Mouse (Mus musculus): ENCODE results near the gene Ahrr. TPM values are rescaled to one million over a fixed set of nuclear protein-coding genes. Genes with fewer than 3 reads are reported as not detected.

Gene Ahrr
- under 1 TPM; 0.22 to 0.39 TPM for total RNA-seq (2021)
- long read RNA-seq, experiment 1: 0 reads
- long read RNA-seq, experiment 2: 0 reads

- peak in 1 of 2 experiments; percentile 47 for DNase-seq (ENCODE audit: low spot score in 2 of 2)
Observed at GRCm38 (mm10) chr13:74292167-74292566, at the start of gene Ahrr. Ahrr (minus strand) TSS chr13:74292331.

GRCm38 (mm10) chr13:74341036-74341435 is 48.9 kb upstream of the Ahrr start:
- peak in 1 of 2 experiments; percentile 17 for DNase-seq (ENCODE audit: low spot score in 2 of 2)

GRCm38 (mm10) chr13:74329321-74329720 is 37.2 kb upstream of the Ahrr start:
- no peak for DNase-seq (ENCODE audit: low spot score in 2 of 2)

- peak; percentile 79 to 88 for DNase-seq (ENCODE audit: low spot score in 2 of 2)
Observed at GRCm38 (mm10) chr13:74317170-74317849, 25.2 kb upstream of the Ahrr start, which contains the start of gene Pdcd6. Pdcd6 (minus strand) TSS chr13:74317580.

- DNase-seq (ENCODE audit: low spot score in 2 of 2): no peak
Observed at GRCm38 (mm10) chr13:74316789-74317169, 24.6 kb upstream of the Ahrr start.

GRCm38 (mm10) chr13:74316386-74316785 is 24.3 kb upstream of the Ahrr start:
- DNase-seq (ENCODE audit: low spot score in 2 of 2): no peak

- no peak for DNase-seq (ENCODE audit: low spot score in 2 of 2)
Observed at GRCm38 (mm10) chr13:74314616-74315015, 22.5 kb upstream of the Ahrr start.

GRCm38 (mm10) chr13:74305780-74306179 is 13.6 kb upstream of the Ahrr start:
- no peak for DNase-seq (ENCODE audit: low spot score in 2 of 2)

GRCm38 (mm10) chr13:74305380-74305779 is 13.2 kb upstream of the Ahrr start:
- DNase-seq (ENCODE audit: low spot score in 2 of 2): no peak

- DNase-seq (ENCODE audit: low spot score in 2 of 2): no peak
Observed at GRCm38 (mm10) chr13:74302050-74303037, 10.2 kb upstream of the Ahrr start.

GRCm38 (mm10) chr13:74301607-74301984 is 9.5 kb upstream of the Ahrr start:
- DNase-seq (ENCODE audit: low spot score in 2 of 2): no peak

- peak; percentile 38 to 57 for DNase-seq (ENCODE audit: low spot score in 2 of 2)
Observed at GRCm38 (mm10) chr13:74300925-74301606, 8.9 kb upstream of the Ahrr start.

- DNase-seq (ENCODE audit: low spot score in 2 of 2): no peak
Observed at GRCm38 (mm10) chr13:74296376-74296775, 4.2 kb upstream of the Ahrr start.

GRCm38 (mm10) chr13:74289646-74290045 is 2.5 kb downstream of the Ahrr start:
- no peak for DNase-seq (ENCODE audit: low spot score in 2 of 2)

GRCm38 (mm10) chr13:74282299-74282698 is 9.8 kb downstream of the Ahrr start:
- DNase-seq (ENCODE audit: low spot score in 2 of 2): no peak

GRCm38 (mm10) chr13:74275726-74276125 is 16.4 kb downstream of the Ahrr start:
- peak in 1 of 2 experiments; percentile 0 for DNase-seq (ENCODE audit: low spot score in 2 of 2)

GRCm38 (mm10) chr13:74260231-74260992 is 31.7 kb downstream of the Ahrr start:
- DNase-seq (ENCODE audit: low spot score in 2 of 2): peak; percentile 23 to 49

GRCm38 (mm10) chr13:74259460-74260230 is 32.5 kb downstream of the Ahrr start:
- peak; percentile 38 to 62 for DNase-seq (ENCODE audit: low spot score in 2 of 2)

- no peak for DNase-seq (ENCODE audit: low spot score in 2 of 2)
Observed at GRCm38 (mm10) chr13:74246494-74246893, 45.6 kb downstream of the Ahrr start.

- DNase-seq (ENCODE audit: low spot score in 2 of 2): no peak
Observed at GRCm38 (mm10) chr13:74245899-74246231, 46.3 kb downstream of the Ahrr start.
